Mouse (Mus musculus) liver, embryonic 12.5 days (tissue): ENCODE measurements around the gene Med23. TPM values are rescaled to one million over a fixed set of nuclear protein-coding genes. Genes with fewer than 3 reads are reported as not detected.

Experiments
- ATAC-seq: fragments of 200-750 bp; cut with Nextera tagmentation; 2 replicates; pipeline ENCODE4 v1.8.0; 2017; ENCODE audit warnings: moderate number of reproducible peaks, mild to moderate bottlenecking, moderate library complexity
- H3K27ac ChIP-seq: fragments of 300-500 bp; sonication (generic); 2 replicates; pipeline ENCODE4 v1.5.1; 2016; ENCODE audit warnings: mild to moderate bottlenecking
- H3K27me3 ChIP-seq: fragments of 300-500 bp; sonication (generic); replicated peaks from 2 replicates; pipeline ENCODE4 v1.6.1; 2016; ENCODE audit warnings: mild to moderate bottlenecking, moderate library complexity
- H3K36me3 ChIP-seq: fragments of 300-500 bp; sonication (generic); 2 replicates; pipeline ENCODE4 v1.6.1; 2016; ENCODE audit warnings: mild to moderate bottlenecking, moderate library complexity
- H3K4me1 ChIP-seq: fragments of 300-500 bp; sonication (generic); 2 replicates; pipeline ENCODE4 v1.6.1; 2016
- H3K4me2 ChIP-seq: fragments of 300-500 bp; sonication (generic); 2 replicates; pipeline ENCODE4 v1.6.1; 2016; ENCODE audit warnings: mild to moderate bottlenecking, moderate library complexity
- H3K4me3 ChIP-seq: fragments of 300-500 bp; sonication (generic); 2 replicates; pipeline ENCODE4 v1.5.1; 2016; ENCODE audit warnings: mild to moderate bottlenecking, moderate library complexity
- H3K9ac ChIP-seq: fragments of 300-500 bp; sonication (generic); 2 replicates; pipeline ENCODE4 v1.6.1; 2016; ENCODE audit warnings: mild to moderate bottlenecking, moderate library complexity
- H3K9me3 ChIP-seq: fragments of 300-500 bp; sonication (generic); replicated peaks from 2 replicates; pipeline ENCODE4 v1.6.1; 2016; ENCODE audit warnings: mild to moderate bottlenecking, moderate library complexity
- WGBS: fragments of 180-500 bp; shearing (Covaris S2); methylation state at CpG from one replicate; pipeline ENCODE4 v1.1.7; 2016; ENCODE audit not compliant: insufficient replicate concordance; 5-methylcytosine and 5-hydroxymethylcytosine counted together
- polyA plus RNA-seq: library from polyadenylated mRNA; unstranded; fragments of >200 nt; fragmentation: Nextera tagmentation; extraction: Ambion mirVana; gene quantifications from 2 replicates; pipeline ENCODE4 v1.2.1, GENCODE M21; 2016

The Med23 gene
- polyA plus RNA-seq, 1 experiment from 2014 or later = 11.6 TPM

- no peak for ATAC-seq
- peaks cover 91% of the 10 kb centered on the region for H3K36me3 ChIP-seq
- 80% methylated on average over 8 of the region's 8 CpGs for WGBS
Observed at GRCm38 (mm10) chr10:24895927-24896326, 26.1 kb downstream of the Med23 start.

GRCm38 (mm10) chr10:24905627-24906026 is 35.8 kb downstream of the Med23 start:
- 75% methylated on average over 10 of the region's 10 CpGs for WGBS
- no peak overlapping the region for H3K9ac ChIP-seq
- no peak for ATAC-seq
- no peaks in the 10 kb centered on the region for H3K4me1 ChIP-seq
- no peak overlapping the region for H3K27ac ChIP-seq
- H3K9me3 ChIP-seq = no peaks in the 10 kb centered on the region
- H3K4me2 ChIP-seq = no peak overlapping the region
- peaks cover 98% of the 10 kb centered on the region for H3K36me3 ChIP-seq
- H3K4me3 ChIP-seq = no peak overlapping the region
- no peaks in the 10 kb centered on the region for H3K27me3 ChIP-seq

More at GRCm38 (mm10) chr10:24895927-24896326, 26.1 kb downstream of the Med23 start:
- Histone ChIP-seq H3K9ac (no peak overlapping the region), H3K4me3 (no peak overlapping the region), H3K27me3 (no peaks in the 10 kb centered on the region), H3K9me3 (no peaks in the 10 kb centered on the region), H3K4me1 (no peaks in the 10 kb centered on the region), H3K27ac (no peak overlapping the region), H3K4me2 (no peak overlapping the region)

GRCm38 (mm10) chr10:24911199-24911598 is 41.4 kb downstream of the Med23 start:
- H3K9me3 ChIP-seq = no peaks in the 10 kb centered on the region
- WGBS = 74% methylated on average over 8 of the region's 8 CpGs
- H3K4me3 ChIP-seq = no peak overlapping the region
- H3K27me3 ChIP-seq = no peaks in the 10 kb centered on the region
- H3K4me2 ChIP-seq = no peak overlapping the region
- H3K36me3 ChIP-seq = peaks cover 92% of the 10 kb centered on the region
- H3K4me1 ChIP-seq = no peaks in the 10 kb centered on the region
- no peak for ATAC-seq
- H3K27ac ChIP-seq = no peak overlapping the region
- no peak overlapping the region for H3K9ac ChIP-seq

- H3K27ac ChIP-seq = no peak overlapping the region
- H3K4me3 ChIP-seq = no peak overlapping the region
- no peak for ATAC-seq
- WGBS = 91% methylated on average over 14 of the region's 14 CpGs
- peaks cover 83% of the 10 kb centered on the region for H3K36me3 ChIP-seq
- no peaks in the 10 kb centered on the region for H3K4me1 ChIP-seq
- no peaks in the 10 kb centered on the region for H3K27me3 ChIP-seq
- H3K9ac ChIP-seq = no peak overlapping the region
- H3K9me3 ChIP-seq = no peaks in the 10 kb centered on the region
- no peak overlapping the region for H3K4me2 ChIP-seq
Observed at GRCm38 (mm10) chr10:24912576-24912975, 42.8 kb downstream of the Med23 start.

GRCm38 (mm10) chr10:24915486-24915885 is 45.7 kb downstream of the Med23 start:
- Histone ChIP-seq H3K27ac (no peak overlapping the region), H3K4me3 (no peak overlapping the region), H3K4me2 (no peak overlapping the region), H3K9ac (no peak overlapping the region), H3K27me3 (no peaks in the 10 kb centered on the region), H3K36me3 (peaks cover 58% of the 10 kb centered on the region), H3K4me1 (no peaks in the 10 kb centered on the region), H3K9me3 (no peaks in the 10 kb centered on the region)
- 83% methylated on average over 6 of the region's 6 CpGs for WGBS
- no peak for ATAC-seq

- Histone ChIP-seq H3K36me3 (peaks cover 7% of the 10 kb centered on the region; the same call in 1 of the 2 replicates), H3K9ac (no peak overlapping the region), H3K4me3 (no peak overlapping the region), H3K9me3 (no peaks in the 10 kb centered on the region), H3K27ac (no peak overlapping the region), H3K4me1 (peaks cover 6% of the 10 kb centered on the region), H3K27me3 (no peaks in the 10 kb centered on the region), H3K4me2 (no peak overlapping the region)
- 63% methylated on average over 4 of the region's 4 CpGs for WGBS
- ATAC-seq = no peak
Observed at GRCm38 (mm10) chr10:24922977-24923376, 53.2 kb downstream of the Med23 start.

- Histone ChIP-seq H3K4me3 (no peak overlapping the region), H3K27ac (no peak overlapping the region), H3K27me3 (no peaks in the 10 kb centered on the region), H3K4me2 (no peak overlapping the region), H3K36me3 (peaks cover 3% of the 10 kb centered on the region; the same call in 1 of the 2 replicates), H3K9me3 (no peaks in the 10 kb centered on the region), H3K4me1 (peaks cover 10% of the 10 kb centered on the region), H3K9ac (no peak overlapping the region)
- no peak for ATAC-seq
- WGBS = 73% methylated on average over 3 of the region's 3 CpGs
Observed at GRCm38 (mm10) chr10:24924296-24924695, 54.5 kb downstream of the Med23 start.

- Histone ChIP-seq H3K9ac (no peak overlapping the region), H3K4me3 (no peak overlapping the region), H3K27me3 (no peaks in the 10 kb centered on the region), H3K36me3 (no peaks in the 10 kb centered on the region), H3K9me3 (no peaks in the 10 kb centered on the region), H3K4me1 (peaks cover 10% of the 10 kb centered on the region), H3K27ac (no peak overlapping the region), H3K4me2 (no peak overlapping the region)
- WGBS = 64% methylated on average over 10 of the region's 10 CpGs
- ATAC-seq = no peak
Observed at GRCm38 (mm10) chr10:24926380-24926779, 56.6 kb downstream of the Med23 start.

- no peak within 1 kb of the TSS for H3K9ac ChIP-seq
- H3K4me1 ChIP-seq = peaks cover 10% of the 10 kb centered on the region
- H3K4me3 ChIP-seq = no peak within 1 kb of the TSS
- no peaks in the 10 kb centered on the region for H3K27me3 ChIP-seq
- no peak for ATAC-seq
- H3K27ac ChIP-seq = no peak within 1 kb of the TSS
- 60% methylated on average over 14 of the region's 14 CpGs for WGBS
- H3K4me2 ChIP-seq = peak within 1 kb of the TSS; percentile 42
- no peaks in the 10 kb centered on the region for H3K9me3 ChIP-seq
- no peaks in the 10 kb centered on the region for H3K36me3 ChIP-seq
Observed at GRCm38 (mm10) chr10:24926962-24927720, 57.4 kb downstream of the Med23 start, which contains the start of gene Arg1. TSS of gene Arg1 (minus strand) at chr10:24927484.

- H3K27ac ChIP-seq = no peak overlapping the region
- H3K4me1 ChIP-seq = peaks cover 10% of the 10 kb centered on the region
- H3K27me3 ChIP-seq = no peaks in the 10 kb centered on the region
- H3K4me3 ChIP-seq = no peak overlapping the region
- H3K9ac ChIP-seq = no peak overlapping the region
- no peaks in the 10 kb centered on the region for H3K36me3 ChIP-seq
- 23% methylated on average over 12 of the region's 12 CpGs for WGBS
- no peaks in the 10 kb centered on the region for H3K9me3 ChIP-seq
- peak overlapping the region; percentile 42 for H3K4me2 ChIP-seq
- no peak for ATAC-seq
Observed at GRCm38 (mm10) chr10:24928072-24928471, 58.3 kb downstream of the Med23 start.

GRCm38 (mm10) chr10:24930143-24930542 is 60.4 kb downstream of the Med23 start:
- Histone ChIP-seq H3K9me3 (no peaks in the 10 kb centered on the region), H3K9ac (no peak overlapping the region), H3K27me3 (no peaks in the 10 kb centered on the region), H3K36me3 (no peaks in the 10 kb centered on the region), H3K4me3 (no peak overlapping the region), H3K27ac (no peak overlapping the region), H3K4me2 (no peak overlapping the region), H3K4me1 (peaks cover 10% of the 10 kb centered on the region)
- 66% methylated on average over 6 of the region's 6 CpGs for WGBS
- no peak for ATAC-seq

- ATAC-seq = no peak
- Histone ChIP-seq H3K27me3 (no peaks in the 10 kb centered on the region), H3K36me3 (no peaks in the 10 kb centered on the region), H3K9ac (no peak overlapping the region), H3K4me2 (no peak overlapping the region), H3K4me3 (no peak overlapping the region), H3K27ac (no peak overlapping the region), H3K9me3 (no peaks in the 10 kb centered on the region), H3K4me1 (no peaks in the 10 kb centered on the region)
- WGBS = 57% methylated on average over 3 of the region's 3 CpGs
Observed at GRCm38 (mm10) chr10:24947871-24948270, 78.1 kb downstream of the Med23 start.
